Mouse (Mus musculus): ENCODE results near the gene Pcid2. TPM values are rescaled to one million over a fixed set of nuclear protein-coding genes. Genes with fewer than 3 reads are reported as not detected.
A peak's percentile ranks its signal among the peaks of the same experiment; 100 is the strongest.
"Not testable (repeated sequence)": the region's sequence is repeated elsewhere in the genome, so short reads cannot be mapped to it uniquely, and the experiment has no call there.

Pcid2 gene
- 22.6 and 33.0 TPM in 2 replicates for polyA plus RNA-seq (2011; ENCODE audit: insufficient read length, low read depth, missing spikeins)

GRCm38 (mm10) chr8:13105087-13105881, at the start of gene Pcid2, which contains the start of gene Cul4a:
Gene Pcid2 (minus strand): TSS chr8:13105459.
Gene Cul4a (plus strand): TSS chr8:13105621.
- H3K4me3 ChIP-seq (ENCODE audit: insufficient read depth, low read length) = peak within 1 kb of the TSS; percentile 82
- H3K27ac ChIP-seq (ENCODE audit: insufficient read depth, low read length) = peak within 1 kb of the TSS; percentile 60
- H3K4me1 ChIP-seq (ENCODE audit: control insufficient read depth, insufficient read depth, low read length) = peaks cover 5% of the 10 kb centered on the region; the same call in 1 of the 2 replicates
- peak; percentile 89 for TF ChIP-seq POLR2A (IDR thresholded peaks at IDR 0.05; ENCODE audit: low read depth, low read length)
- peak; percentile 64; the same call in 1 of the 2 replicates for TF ChIP-seq CTCF (IDR thresholded peaks at IDR 0.05; ENCODE audit: borderline replicate concordance, insufficient read depth, low read length)

GRCm38 (mm10) chr8:13154099-13154498, 48.8 kb upstream of the Pcid2 start:
- TF ChIP-seq POLR2A (IDR thresholded peaks at IDR 0.05; ENCODE audit: low read depth, low read length) (no peak), CTCF (IDR thresholded peaks at IDR 0.05; ENCODE audit: borderline replicate concordance, insufficient read depth, low read length) (no peak)
- Histone ChIP-seq H3K4me3 (ENCODE audit: insufficient read depth, low read length) (no peak overlapping the region), H3K27ac (ENCODE audit: insufficient read depth, low read length) (no peak overlapping the region), H3K4me1 (ENCODE audit: control insufficient read depth, insufficient read depth, low read length) (no peaks in the 10 kb centered on the region; the same call in 1 of the 2 replicates)

DNA sequence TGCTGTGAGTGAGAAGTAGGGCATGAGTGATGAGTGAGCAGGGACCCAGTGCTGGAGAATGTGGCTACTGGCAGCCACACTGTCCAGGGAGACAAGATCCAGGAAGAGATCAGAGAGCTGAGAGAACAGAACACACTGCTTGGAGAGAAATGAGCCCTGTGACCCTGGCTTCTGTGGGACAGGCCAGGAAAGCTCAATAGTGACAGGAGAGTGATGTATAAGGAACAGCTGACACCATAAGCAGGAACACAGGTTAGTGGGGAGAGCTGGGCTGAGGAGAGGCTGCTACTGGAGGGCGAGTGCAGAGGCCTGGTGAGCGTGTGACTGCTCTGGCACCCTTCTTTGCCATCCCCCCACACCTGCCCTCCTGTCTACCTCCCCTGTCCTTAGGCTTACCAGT, 45.7 kb upstream of the Pcid2 start:
- Histone ChIP-seq H3K4me3 (ENCODE audit: insufficient read depth, low read length) (no peak overlapping the region), H3K4me1 (ENCODE audit: control insufficient read depth, insufficient read depth, low read length) (no peaks in the 10 kb centered on the region), H3K27ac (ENCODE audit: insufficient read depth, low read length) (no peak overlapping the region)
- TF ChIP-seq POLR2A (IDR thresholded peaks at IDR 0.05; ENCODE audit: low read depth, low read length) = no peak
- TF ChIP-seq CTCF (IDR thresholded peaks at IDR 0.05; ENCODE audit: borderline replicate concordance, insufficient read depth, low read length) = no peak

DNA sequence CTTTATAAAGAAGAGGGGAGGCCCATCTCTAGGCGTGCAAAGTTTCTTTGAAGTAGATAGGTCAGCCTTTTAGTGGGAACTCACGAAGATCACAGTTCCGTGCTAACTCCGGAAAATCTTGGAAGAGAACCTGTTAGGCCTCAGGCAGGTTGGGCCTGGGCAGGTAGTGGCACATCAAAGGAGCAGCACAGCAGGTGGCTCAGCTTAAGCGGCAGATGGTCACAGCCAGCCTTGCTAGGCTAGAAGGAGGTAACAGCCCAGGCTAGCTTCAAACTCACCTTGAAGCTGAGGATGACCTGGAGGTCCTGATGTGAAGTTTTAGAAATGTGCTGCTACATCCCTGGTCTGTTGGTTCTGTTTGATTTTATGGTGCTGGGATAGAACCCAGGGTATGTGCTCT, 44.6 kb upstream of the Pcid2 start:
- Histone ChIP-seq H3K4me3 (ENCODE audit: insufficient read depth, low read length) (no peak overlapping the region), H3K27ac (ENCODE audit: insufficient read depth, low read length) (no peak overlapping the region), H3K4me1 (ENCODE audit: control insufficient read depth, insufficient read depth, low read length) (no peaks in the 10 kb centered on the region)
- no peak for TF ChIP-seq CTCF (IDR thresholded peaks at IDR 0.05; ENCODE audit: borderline replicate concordance, insufficient read depth, low read length)
- TF ChIP-seq POLR2A (IDR thresholded peaks at IDR 0.05; ENCODE audit: low read depth, low read length) = no peak

DNA sequence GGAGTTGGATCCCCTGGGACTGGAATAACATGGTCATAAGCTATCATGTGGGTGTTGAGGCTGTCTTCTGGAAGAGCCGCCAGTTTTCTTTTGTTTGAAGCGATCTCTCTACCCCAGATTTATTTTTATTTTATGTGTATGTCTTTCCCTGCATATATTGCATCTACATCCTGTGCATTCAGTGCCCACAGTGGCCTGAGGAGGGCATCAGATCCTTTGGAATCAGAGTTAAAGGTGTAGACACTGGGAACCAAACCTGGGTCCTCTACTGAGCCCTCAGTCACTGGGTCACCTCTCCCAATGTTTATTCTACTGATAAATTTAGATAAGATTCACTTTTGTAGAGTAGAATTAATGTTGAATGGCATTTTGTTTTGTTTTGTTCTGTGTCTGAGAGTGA, 44.0 kb upstream of the Pcid2 start:
- no peaks in the 10 kb centered on the region for H3K4me1 ChIP-seq (ENCODE audit: control insufficient read depth, insufficient read depth, low read length)
- TF ChIP-seq CTCF (IDR thresholded peaks at IDR 0.05; ENCODE audit: borderline replicate concordance, insufficient read depth, low read length) (no peak), POLR2A (IDR thresholded peaks at IDR 0.05; ENCODE audit: low read depth, low read length) (no peak)
- no peak overlapping the region for H3K4me3 ChIP-seq (ENCODE audit: insufficient read depth, low read length)

GRCm38 (mm10) chr8:13148476-13148875, 43.2 kb upstream of the Pcid2 start:
- no peak overlapping the region for H3K27ac ChIP-seq (ENCODE audit: insufficient read depth, low read length)
- no peak for TF ChIP-seq POLR2A (IDR thresholded peaks at IDR 0.05; ENCODE audit: low read depth, low read length)
- no peak for TF ChIP-seq CTCF (IDR thresholded peaks at IDR 0.05; ENCODE audit: borderline replicate concordance, insufficient read depth, low read length)
- no peaks in the 10 kb centered on the region for H3K4me1 ChIP-seq (ENCODE audit: control insufficient read depth, insufficient read depth, low read length)
- no peak overlapping the region for H3K4me3 ChIP-seq (ENCODE audit: insufficient read depth, low read length)

More for the DNA sequence above, 44.0 kb upstream of the Pcid2 start:
- H3K27ac ChIP-seq (ENCODE audit: insufficient read depth, low read length) = no peak overlapping the region

- no peak overlapping the region for H3K4me3 ChIP-seq (ENCODE audit: insufficient read depth, low read length)
- no peaks in the 10 kb centered on the region for H3K4me1 ChIP-seq (ENCODE audit: control insufficient read depth, insufficient read depth, low read length)
- TF ChIP-seq CTCF (IDR thresholded peaks at IDR 0.05; ENCODE audit: borderline replicate concordance, insufficient read depth, low read length) (no peak), POLR2A (IDR thresholded peaks at IDR 0.05; ENCODE audit: low read depth, low read length) (no peak)
- H3K27ac ChIP-seq (ENCODE audit: insufficient read depth, low read length) = no peak overlapping the region
Observed at GRCm38 (mm10) chr8:13141681-13142080, 36.4 kb upstream of the Pcid2 start.

DNA sequence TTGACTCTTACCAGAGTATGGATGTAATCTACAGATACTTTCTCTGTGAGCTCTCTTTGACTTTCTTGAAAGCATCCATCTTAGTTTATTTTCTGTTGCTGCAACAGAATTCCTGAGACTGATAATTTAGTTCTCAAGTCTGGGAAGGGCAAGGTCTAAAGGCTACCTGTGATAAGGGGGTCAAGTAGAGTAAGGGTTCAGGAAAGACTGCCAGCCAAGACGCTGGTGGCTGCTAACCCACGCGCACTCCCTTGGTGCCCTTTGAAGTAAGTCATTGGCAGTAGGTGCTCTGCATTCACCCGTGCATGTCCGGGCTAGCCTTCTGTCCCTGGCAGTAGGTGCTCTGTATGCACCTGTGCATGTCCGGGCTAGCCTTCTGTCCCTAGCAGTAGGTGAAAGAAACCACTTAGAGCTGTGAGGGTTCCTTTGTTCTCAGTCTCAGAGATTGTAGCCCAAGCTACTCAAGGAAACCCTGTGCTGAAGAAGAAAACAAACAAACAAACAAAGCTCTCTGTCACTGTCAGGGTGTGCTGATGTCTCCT, 34.5 kb upstream of the Pcid2 start:
- no peak for TF ChIP-seq POLR2A (IDR thresholded peaks at IDR 0.05; ENCODE audit: low read depth, low read length)
- TF ChIP-seq CTCF (IDR thresholded peaks at IDR 0.05; ENCODE audit: borderline replicate concordance, insufficient read depth, low read length) = no peak
- H3K4me3 ChIP-seq (ENCODE audit: insufficient read depth, low read length) = no peak overlapping the region
- H3K4me1 ChIP-seq (ENCODE audit: control insufficient read depth, insufficient read depth, low read length) = no peaks in the 10 kb centered on the region
- no peak overlapping the region for H3K27ac ChIP-seq (ENCODE audit: insufficient read depth, low read length)

DNA sequence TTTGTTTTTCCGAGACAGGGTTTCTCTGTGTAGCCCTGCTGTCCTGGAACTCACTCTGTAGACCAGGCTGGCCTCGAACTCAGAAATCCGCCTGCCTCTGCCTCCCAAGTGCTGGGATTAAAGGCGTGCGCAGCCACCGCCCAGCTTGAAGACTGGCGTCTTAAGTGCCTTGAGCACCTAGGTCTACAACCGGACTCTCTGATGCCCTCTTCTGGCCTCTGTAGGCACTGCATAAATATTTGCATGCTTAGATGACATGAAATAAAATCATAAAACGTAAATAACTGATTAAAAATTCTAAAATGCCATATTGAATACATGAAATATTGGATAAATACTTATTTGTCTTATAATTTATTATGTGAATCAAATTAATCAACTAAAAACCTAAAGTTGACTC, 27.0 kb upstream of the Pcid2 start:
- not testable (repeated sequence) for H3K27ac ChIP-seq (ENCODE audit: insufficient read depth, low read length); H3K4me3 ChIP-seq (ENCODE audit: insufficient read depth, low read length); H3K4me1 ChIP-seq (ENCODE audit: control insufficient read depth, insufficient read depth, low read length)

DNA sequence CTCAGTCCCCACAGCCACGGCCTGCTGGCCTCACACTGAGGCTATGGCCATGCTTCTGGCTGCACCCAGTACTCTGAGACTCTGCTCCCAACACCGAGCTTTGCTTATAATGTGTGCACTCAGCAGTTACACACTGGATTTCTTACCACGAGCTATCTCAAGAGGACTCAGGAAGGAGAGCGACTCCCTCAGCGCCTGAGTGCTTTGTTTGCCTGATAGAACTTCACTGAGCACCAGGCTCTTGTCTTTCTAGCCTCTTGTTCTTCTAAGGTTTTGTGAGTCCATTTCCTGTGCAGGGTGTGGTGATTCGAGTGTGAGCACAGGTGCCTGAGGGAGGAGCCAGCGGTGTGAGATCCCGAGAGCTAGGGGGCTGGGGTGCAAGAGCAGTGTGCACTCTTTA, 19.6 kb upstream of the Pcid2 start:
- TF ChIP-seq POLR2A (IDR thresholded peaks at IDR 0.05; ENCODE audit: low read depth, low read length) = no peak
- Histone ChIP-seq H3K27ac (ENCODE audit: insufficient read depth, low read length) (no peak overlapping the region), H3K4me1 (ENCODE audit: control insufficient read depth, insufficient read depth, low read length) (no peaks in the 10 kb centered on the region), H3K4me3 (ENCODE audit: insufficient read depth, low read length) (no peak overlapping the region)

Measured in embryonic fibroblast, embryonic 13.5 days (primary cell).